Mouse (Mus musculus) CD8-positive naive resting alpha-beta T cell, adult 57 days (primary cell): Measurements from ENCODE around the gene Mid1. TPM values are rescaled to one million over a fixed set of nuclear protein-coding genes. Genes with fewer than 3 reads are reported as not detected.

Source experiments
- total RNA-seq: library from RNA; stranded (reverse); gene quantifications from one replicate; pipeline ENCODE4 v1.2.4, GENCODE M21; 2023

Gene Mid1
- 39.9 TPM for total RNA-seq

DNA sequence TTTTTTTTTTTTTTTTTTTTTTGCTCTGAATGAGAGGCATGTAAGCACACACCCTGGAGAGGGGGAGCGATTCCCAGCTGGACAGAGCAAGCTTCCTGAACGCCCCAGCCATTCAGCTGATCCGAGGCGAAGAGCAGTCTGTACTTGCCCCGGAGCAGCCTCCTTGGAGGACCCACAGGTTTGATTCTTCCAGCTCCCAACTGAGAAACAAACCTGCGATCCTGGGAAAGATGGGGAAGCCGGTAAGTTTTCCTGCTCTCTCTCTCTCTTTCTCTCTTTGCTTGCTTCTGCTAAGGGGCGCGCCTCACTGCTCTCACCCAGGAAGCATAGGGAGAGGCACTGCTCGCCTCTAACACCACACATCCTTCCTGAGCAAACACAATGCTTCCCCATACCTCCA, at the start of gene Mid1:
TSS of gene Mid1 (plus strand) at position 69 of the 400 bp plus-strand sequence.

DNA sequence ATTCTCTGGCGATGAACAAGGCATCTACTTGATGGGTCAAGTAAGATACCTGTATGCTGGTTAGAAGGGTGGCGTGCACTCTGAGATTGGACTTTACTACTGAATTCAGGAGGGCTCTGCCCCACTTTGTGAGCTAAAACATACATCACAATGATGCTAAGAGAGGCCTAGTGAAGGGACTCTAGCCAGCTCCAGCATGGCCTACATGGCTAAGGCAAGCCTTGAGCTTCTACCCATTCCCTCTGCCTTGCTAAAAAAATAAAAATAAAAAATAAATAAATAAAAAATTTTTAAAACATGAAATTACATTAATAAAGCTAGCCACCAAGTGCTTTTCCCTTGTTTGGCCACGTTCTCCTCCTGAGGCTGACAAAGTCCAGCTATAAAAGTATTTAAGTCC, 94.5 kb downstream of the Mid1 start, which contains the start of gene 4933400A11Rik:
TSS of gene 4933400A11Rik (minus strand) at position 101 of the 400 bp plus-strand sequence.

DNA sequence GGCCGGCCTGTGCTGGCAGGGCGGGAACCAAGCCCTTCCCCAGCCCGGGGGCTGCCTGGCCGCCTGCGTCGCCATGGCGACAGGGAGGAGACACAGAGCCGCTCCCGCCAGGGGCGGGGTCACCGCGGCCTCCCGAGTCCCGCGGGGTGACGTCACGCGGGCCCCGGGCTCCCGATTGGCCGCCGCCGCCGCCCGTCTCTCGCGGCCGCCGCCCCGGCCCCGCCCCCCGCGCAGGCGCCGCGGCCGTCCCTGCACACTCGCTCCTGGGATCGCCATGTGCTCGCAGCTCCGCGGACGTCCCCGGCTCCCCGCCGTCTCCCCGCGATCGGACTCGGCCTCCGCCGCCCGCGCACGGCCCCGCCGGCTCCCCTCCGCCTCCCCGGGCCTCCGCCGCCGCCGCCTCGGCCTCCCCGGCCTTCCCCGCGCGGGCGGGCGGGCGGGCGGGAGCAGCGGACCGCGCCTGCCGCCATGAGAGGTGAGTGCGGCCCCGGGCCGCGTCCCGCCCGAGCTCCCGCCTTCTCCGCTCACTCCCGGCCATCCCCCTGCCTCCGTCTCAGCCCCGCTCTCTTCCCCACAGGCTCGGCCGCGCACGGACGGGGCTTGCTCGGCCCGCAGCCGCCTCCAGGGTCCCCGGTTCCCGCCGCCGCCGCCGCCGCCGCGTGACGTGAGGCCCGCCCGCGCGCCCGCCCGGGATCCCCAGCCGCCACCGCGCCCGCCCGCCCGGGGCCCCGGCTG, 324.2 kb downstream of the Mid1 start, which contains the start of gene Gm21887:
TSS of gene Gm21887 (plus strand) at position 644 of the 735 bp plus-strand sequence.

Other genes starting within 250 kb of the Mid1 start
- not detected for gene 4933400A11Rik, start 94.4 kb downstream of the Mid1 start, total RNA-seq